Mouse (Mus musculus): ENCODE data around the gene 2610301B20Rik.

- TF ChIP-seq CEBPB (IDR thresholded peaks at IDR 0.05; ENCODE audit: insufficient read depth, poor library complexity, severe bottlenecking) (no peak), USF1 (IDR thresholded peaks at IDR 0.05; ENCODE audit: low read depth) (no peak)
Measured at GRCm38 (mm10) chr4:10883740-10884408, 9.6 kb downstream of the 2610301B20Rik start.

Data from myocyte (in vitro differentiated cells).